Mouse (Mus musculus): ENCODE results near the gene Rasl10a.
A peak's percentile ranks its signal among the peaks of the same experiment; 100 is the strongest.

Rasl10a gene

GRCm38 (mm10) chr11:5054151-5054550, 3.8 kb upstream of the Rasl10a start:
- no peak for DNase-seq

GRCm38 (mm10) chr11:5054874-5055273, 3.1 kb upstream of the Rasl10a start:
- no peak for DNase-seq

- peak; percentile 9 to 14 for DNase-seq
These were observed 1.7 kb upstream of the Rasl10a start for GRCm38 (mm10) chr11:5055945-5056938.

GRCm38 (mm10) chr11:5057064-5057463, 864 bp upstream of the Rasl10a start:
- DNase-seq = peak; percentile 16 to 24

GRCm38 (mm10) chr11:5057541-5057855, 430 bp upstream of the Rasl10a start:
- no peak for DNase-seq

- peak in 1 of 2 experiments; percentile 26 for DNase-seq
These were observed 855 bp downstream of the Rasl10a start for GRCm38 (mm10) chr11:5058783-5059182.

GRCm38 (mm10) chr11:5059230-5059629, 1.3 kb downstream of the Rasl10a start:
- peak; percentile 9 to 12 for DNase-seq

- DNase-seq = peak; percentile 82 to 83
These were observed 1.8 kb downstream of the Rasl10a start for GRCm38 (mm10) chr11:5059704-5060156.

GRCm38 (mm10) chr11:5060756-5061412, 3.0 kb downstream of the Rasl10a start:
- DNase-seq = no peak

- DNase-seq = peak; percentile 87 to 91
These were observed 3.6 kb downstream of the Rasl10a start for GRCm38 (mm10) chr11:5061413-5062139.

- DNase-seq = no peak
These were observed 4.4 kb downstream of the Rasl10a start for GRCm38 (mm10) chr11:5062326-5062725.

GRCm38 (mm10) chr11:5062860-5063505, 5.1 kb downstream of the Rasl10a start:
- peak; percentile 24 to 40 for DNase-seq

- DNase-seq = peak in 1 of 2 experiments; percentile 26
These were observed 5.8 kb downstream of the Rasl10a start for GRCm38 (mm10) chr11:5063561-5064281.

- peak; percentile 44 to 45 for DNase-seq
These were observed 6.5 kb downstream of the Rasl10a start for GRCm38 (mm10) chr11:5064282-5065055.

GRCm38 (mm10) chr11:5065056-5065821, 7.3 kb downstream of the Rasl10a start, which contains the start of gene Gas2l1:
TSS of gene Gas2l1 (minus strand) at chr11:5065327.
- DNase-seq = peak; percentile 67 to 68

- no peak for DNase-seq
These were observed 9.1 kb downstream of the Rasl10a start for GRCm38 (mm10) chr11:5067063-5067462.

GRCm38 (mm10) chr11:5068126-5068971, 10.4 kb downstream of the Rasl10a start:
- DNase-seq = no peak

GRCm38 (mm10) chr11:5074882-5075281, 17.0 kb downstream of the Rasl10a start:
- peak; percentile 57 to 58 for DNase-seq

GRCm38 (mm10) chr11:5075760-5076159, 17.8 kb downstream of the Rasl10a start:
- no peak for DNase-seq

Measured in B cell, adult 2 months (primary cell).